Mouse (Mus musculus): ENCODE results near the gene Rnf150. TPM values are rescaled to one million over a fixed set of nuclear protein-coding genes. Genes with fewer than 3 reads are reported as not detected.

The Rnf150 gene
- total and polyA plus RNA-seq, 3 experiments = not detected

DNA sequence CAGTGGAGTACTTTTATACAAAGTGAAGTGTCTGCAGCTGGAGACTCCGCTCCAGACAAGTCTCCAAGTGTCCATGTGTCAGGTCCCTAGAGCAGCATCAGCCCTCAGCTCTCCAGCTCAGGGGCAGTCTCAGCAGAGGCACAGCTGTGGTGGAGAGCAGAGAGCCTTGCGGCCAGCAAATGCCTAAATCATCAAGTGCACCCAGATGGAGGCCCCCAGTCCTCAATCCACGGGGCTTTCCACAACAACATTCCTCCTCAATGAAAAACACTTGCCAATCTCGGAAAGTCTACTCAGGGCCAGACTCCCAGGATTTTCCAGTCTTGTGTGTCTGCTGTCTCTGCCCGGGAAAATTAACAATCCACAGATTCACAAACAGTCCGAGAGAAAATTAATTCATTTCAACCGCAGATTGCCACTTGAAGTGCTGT is 186.0 kb downstream of the Rnf150 start:
- no peak overlapping the region for H3K9ac ChIP-seq (ENCODE audit: control insufficient read depth, low read depth, low read length, poor library complexity, severe bottlenecking)
- no peaks in the 10 kb centered on the region for H3K4me1 ChIP-seq (ENCODE audit: control insufficient read depth in 1 of 2, insufficient read depth in 2 of 2, low read length in 2 of 2)
- no peak for TF ChIP-seq RAD21 (IDR thresholded peaks at IDR 0.05; ENCODE audit: low read depth, low read length)
- TF ChIP-seq UBTF (IDR thresholded peaks at IDR 0.05; ENCODE audit: borderline replicate concordance, insufficient read depth, low read depth, low read length) = no peak
- TF ChIP-seq MAX (IDR thresholded peaks at IDR 0.05; ENCODE audit: low read length) = no peak
- TF ChIP-seq TCF12 (IDR thresholded peaks at IDR 0.05; ENCODE audit: low read depth, low read length) = no peak
- no peak for TF ChIP-seq RCOR1 (IDR thresholded peaks at IDR 0.05; ENCODE audit: low read depth, low read length)
- TF ChIP-seq MAFK (IDR thresholded peaks at IDR 0.05; ENCODE audit: borderline replicate concordance, low read depth, low read length) = no peak
- no peak for TF ChIP-seq TBP (IDR thresholded peaks at IDR 0.05; ENCODE audit: low read depth, low read length)
- TF ChIP-seq SMC3 (IDR thresholded peaks at IDR 0.05; ENCODE audit: low read depth, low read length) = no peak
- no peak for TF ChIP-seq CTCF (IDR thresholded peaks at IDR 0.05 in 2 of 3, conservative IDR thresholded peaks at IDR 0.05 in 1 of 3; ENCODE audit: control insufficient read depth in 1 of 3, insufficient read depth in 1 of 3, low read depth in 2 of 3, low read length in 3 of 3, poor library complexity in 1 of 3, severe bottlenecking in 1 of 3)
- TF ChIP-seq KAT2A (conservative IDR thresholded peaks at IDR 0.05; ENCODE audit: low read depth, low read length) = no peak
- TF ChIP-seq ZNF384 (IDR thresholded peaks at IDR 0.05; ENCODE audit: low read depth, low read length) = no peak
- TF ChIP-seq TAL1 (IDR thresholded peaks at IDR 0.05; ENCODE audit: low read length) = no peak
- no peak for DNase-seq (ENCODE audit: low read depth, low spot score)
- no peaks in the 10 kb centered on the region for H3K9me3 ChIP-seq (replicated peaks; ENCODE audit: insufficient read depth, low read length)
- H3K27me3 ChIP-seq (ENCODE audit: control insufficient read depth in 1 of 2, insufficient read depth in 2 of 2, low read length in 2 of 2) = no peaks in the 10 kb centered on the region
- no peaks in the 10 kb centered on the region for H3K79me2 ChIP-seq (ENCODE audit: control insufficient read depth, insufficient read depth, low read length, poor library complexity)
- no peak overlapping the region for H3K27ac ChIP-seq (ENCODE audit: control insufficient read depth, low read depth, low read length)
- no peaks in the 10 kb centered on the region for H3K36me3 ChIP-seq (ENCODE audit: control insufficient read depth in 1 of 2, insufficient read depth in 2 of 2, low read length in 2 of 2)
- no peak overlapping the region for H3K4me3 ChIP-seq (ENCODE audit: control insufficient read depth in 1 of 2, insufficient read depth in 1 of 2, low read depth in 2 of 2, low read length in 2 of 2)

DNA sequence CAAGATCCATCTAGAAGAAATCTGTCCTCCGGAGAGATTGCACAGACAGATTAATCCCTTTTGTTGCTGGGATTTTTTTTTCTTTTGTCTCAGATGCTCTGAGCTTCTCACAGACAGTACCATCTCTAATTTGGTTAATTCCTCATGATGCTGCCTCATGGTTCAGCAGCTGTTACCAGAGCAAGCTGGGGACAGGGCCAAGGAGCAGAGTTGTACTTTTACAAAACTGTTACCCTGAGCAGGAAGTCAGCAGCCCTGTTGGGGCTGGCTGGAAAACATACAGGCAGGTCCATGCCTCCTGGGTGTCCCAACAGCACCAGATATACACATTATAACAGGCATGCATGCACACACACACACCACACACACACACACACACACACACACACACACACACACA is 186.5 kb downstream of the Rnf150 start:
- Histone ChIP-seq H3K4me1 (ENCODE audit: control insufficient read depth in 1 of 2, insufficient read depth in 2 of 2, low read length in 2 of 2) (no peaks in the 10 kb centered on the region), H3K27ac (ENCODE audit: control insufficient read depth, low read depth, low read length) (no peak overlapping the region), H3K27me3 (ENCODE audit: control insufficient read depth in 1 of 2, insufficient read depth in 2 of 2, low read length in 2 of 2) (no peaks in the 10 kb centered on the region), H3K9me3 (replicated peaks; ENCODE audit: insufficient read depth, low read length) (no peaks in the 10 kb centered on the region), H3K36me3 (ENCODE audit: control insufficient read depth in 1 of 2, insufficient read depth in 2 of 2, low read length in 2 of 2) (no peaks in the 10 kb centered on the region), H3K9ac (ENCODE audit: control insufficient read depth, low read depth, low read length, poor library complexity, severe bottlenecking) (no peak overlapping the region), H3K4me3 (ENCODE audit: control insufficient read depth in 1 of 2, insufficient read depth in 1 of 2, low read depth in 2 of 2, low read length in 2 of 2) (no peak overlapping the region), H3K79me2 (ENCODE audit: control insufficient read depth, insufficient read depth, low read length, poor library complexity) (no peaks in the 10 kb centered on the region)
- DNase-seq (ENCODE audit: low read depth, low spot score) = no peak
- TF ChIP-seq RCOR1 (IDR thresholded peaks at IDR 0.05; ENCODE audit: low read depth, low read length) (no peak), BHLHE40 (IDR thresholded peaks at IDR 0.05; ENCODE audit: borderline replicate concordance, low read depth, low read length) (no peak), GABPA (IDR thresholded peaks at IDR 0.05; ENCODE audit: low read depth, low read length) (no peak), ZMIZ1 (IDR thresholded peaks at IDR 0.05; ENCODE audit: low read depth, low read length) (no peak), HCFC1 (IDR thresholded peaks at IDR 0.05; ENCODE audit: low read depth, low read length) (no peak), MXI1 (IDR thresholded peaks at IDR 0.05; ENCODE audit: low read depth, low read length) (no peak), MYB (IDR thresholded peaks at IDR 0.05; ENCODE audit: low read depth, low read length) (no peak), SMC3 (IDR thresholded peaks at IDR 0.05; ENCODE audit: low read depth, low read length) (no peak), JUND (IDR thresholded peaks at IDR 0.05; ENCODE audit: low read depth, low read length) (no peak), POLR2AphosphoS5 (IDR thresholded peaks at IDR 0.05; ENCODE audit: borderline replicate concordance, low read depth, low read length) (no peak), RAD21 (IDR thresholded peaks at IDR 0.05; ENCODE audit: low read depth, low read length) (no peak), MAZ (IDR thresholded peaks at IDR 0.05; ENCODE audit: low read depth, low read length) (no peak), E2F4 (IDR thresholded peaks at IDR 0.05; ENCODE audit: borderline replicate concordance, low read depth, low read length) (no peak), SIN3A (IDR thresholded peaks at IDR 0.05; ENCODE audit: low read length) (no peak), MYC (IDR thresholded peaks at IDR 0.05; ENCODE audit: low read depth, low read length) (no peak), TCF12 (IDR thresholded peaks at IDR 0.05; ENCODE audit: low read depth, low read length) (no peak), UBTF (IDR thresholded peaks at IDR 0.05; ENCODE audit: borderline replicate concordance, insufficient read depth, low read depth, low read length) (no peak), EP300 (IDR thresholded peaks at IDR 0.05; ENCODE audit: low read depth in 1 of 2, low read length in 2 of 2) (no peak), ZKSCAN1 (IDR thresholded peaks at IDR 0.05; ENCODE audit: low read depth, low read length) (no peak), ZC3H11A (IDR thresholded peaks at IDR 0.05; ENCODE audit: low read depth, low read length) (no peak)

Data from MEL (cell line).